Mouse (Mus musculus) small intestine, adult 2 months (tissue): ENCODE data around the gene Skint9.

Source experiments
- CTCF ChIP-seq: fragments of 200-500 bp; IDR thresholded peaks from 2 replicates; pipeline ENCODE4 v1.5.1; 2012; ENCODE audit warnings: low read depth, mild to moderate bottlenecking, control low read depth, inconsistent platforms, low read length, moderate library complexity, mixed read lengths; ENCODE audit not compliant: insufficient replicate concordance, insufficient read length; ENCODE audit errors: extremely low read depth
- POLR2A ChIP-seq: fragments of 200-500 bp; IDR thresholded peaks from 2 replicates; pipeline ENCODE4 v1.6.1; 2012; ENCODE audit warnings: low read depth, mild to moderate bottlenecking, control low read depth, inconsistent platforms, low read length, moderate library complexity

DNA sequence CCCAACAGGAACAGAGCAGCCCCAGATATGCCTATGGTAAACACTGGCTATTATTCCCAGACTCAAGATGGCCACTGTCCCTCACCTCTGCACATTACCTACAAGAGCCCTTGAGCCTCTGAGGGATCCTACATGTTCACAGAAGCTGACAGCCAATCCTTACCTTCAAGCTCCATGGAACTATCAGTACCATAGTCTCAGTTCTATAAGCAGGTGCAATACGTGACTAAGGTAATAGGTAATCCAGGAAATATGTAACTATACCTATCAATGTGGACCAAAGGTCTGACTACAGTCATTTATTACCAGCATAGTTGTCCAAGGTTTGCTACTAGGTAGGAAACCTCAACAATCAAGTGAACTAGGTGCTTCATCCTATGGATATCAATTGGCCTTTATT is 1.1 kb downstream of the Skint9 start:
- TF ChIP-seq POLR2A (no peak), CTCF (no peak)
